Mouse (Mus musculus) ES-E14 (cell line): ENCODE measurements around the gene Zfp467.

ENCODE experiments used
- CHD2 ChIP-seq: IDR thresholded peaks from 2 replicates; pipeline ENCODE4 v1.6.1; 2014; ENCODE audit warnings: mild to moderate bottlenecking, low read depth, low read length, inconsistent platforms
- HCFC1 ChIP-seq: IDR thresholded peaks from 2 replicates; pipeline ENCODE4 v1.6.1; 2012; ENCODE audit warnings: low read length, inconsistent platforms, borderline replicate concordance; ENCODE audit not compliant: insufficient read depth
- MAFK ChIP-seq: IDR thresholded peaks from 2 replicates; pipeline ENCODE4 v1.6.1; 2014; ENCODE audit warnings: mild to moderate bottlenecking, low read depth, low read length, inconsistent platforms; ENCODE audit not compliant: insufficient read depth
- ZC3H11A ChIP-seq: IDR thresholded peaks from 2 replicates; pipeline ENCODE4 v1.6.1; 2012; ENCODE audit warnings: low read depth, mild to moderate bottlenecking, inconsistent platforms, low read length, borderline replicate concordance
- ZNF384 ChIP-seq: IDR thresholded peaks from 2 replicates; pipeline ENCODE4 v1.6.1; 2012; ENCODE audit warnings: low read depth, low read length, inconsistent platforms

GRCm38 (mm10) chr6:48409726-48410343 is 35.8 kb downstream of the Zfp467 start:
- TF ChIP-seq MAFK, result no peak
- no peak for TF ChIP-seq ZNF384
- TF ChIP-seq CHD2, result no peak
- TF ChIP-seq ZC3H11A, result no peak
- TF ChIP-seq HCFC1, result no peak
